Mouse (Mus musculus) heart, embryonic 14.5 days (tissue): Measurements from ENCODE around the gene Chd6. TPM values are rescaled to one million over a fixed set of nuclear protein-coding genes. Genes with fewer than 3 reads are reported as not detected.
"Not testable (repeated sequence)": the region's sequence is repeated elsewhere in the genome, so short reads cannot be mapped to it uniquely, and the experiment has no call there.

Source experiments
- ATAC-seq: fragments of 200-750 bp; cut with Nextera tagmentation; 2 replicates; pipeline ENCODE4 v1.8.0; 2017; ENCODE audit warnings: low read depth, moderate TSS enrichment; ENCODE audit not compliant: insufficient number of reproducible peaks, insufficient read depth, low FRiP score
- H3K27ac ChIP-seq, 2 experiments: fragments of 200-500 bp in 1 of 2; fragments of 300-500 bp in 1 of 2; sonication (generic) in 1 of 2; replicated peaks in 1 of 2; 2 replicates each; pipeline ENCODE4 v1.5.1; 2012 to 2014; ENCODE audit warnings: low read depth in 2 of 2, low read length in 2 of 2, control low read depth in 1 of 2, mild to moderate bottlenecking in 1 of 2, mixed read lengths in 1 of 2; ENCODE audit not compliant: control insufficient read depth in 1 of 2, insufficient read depth in 1 of 2
- H3K27me3 ChIP-seq: fragments of 300-500 bp; sonication (generic); 2 replicates; pipeline ENCODE4 v1.6.1; 2014; ENCODE audit warnings: mild to moderate bottlenecking, low read length, control low read depth; ENCODE audit not compliant: control insufficient read depth, insufficient read depth
- H3K36me3 ChIP-seq: fragments of 300-500 bp; sonication (generic); 2 replicates; pipeline ENCODE4 v1.6.1; 2014; ENCODE audit warnings: mild to moderate bottlenecking, control low read depth, low read length, mixed read lengths; ENCODE audit not compliant: control insufficient read depth, insufficient read depth
- H3K4me1 ChIP-seq, 2 experiments: fragments of 200-500 bp in 1 of 2; fragments of 300-500 bp in 1 of 2; sonication (generic) in 1 of 2; 2 replicates each; pipeline ENCODE4 v1.6.1; 2012 to 2014; ENCODE audit warnings: low read length in 2 of 2, control low read depth in 1 of 2, mixed read lengths in 1 of 2; ENCODE audit not compliant: control insufficient read depth in 2 of 2, insufficient read depth in 2 of 2
- H3K4me2 ChIP-seq: fragments of 300-500 bp; sonication (generic); 2 replicates; pipeline ENCODE4 v1.6.1; 2014; ENCODE audit warnings: mild to moderate bottlenecking, low read length
- H3K4me3 ChIP-seq, 2 experiments: fragments of 200-500 bp in 1 of 2; fragments of 300-500 bp in 1 of 2; sonication (generic) in 1 of 2; 2 replicates each; pipeline ENCODE4 v1.5.1; 2012 to 2014; ENCODE audit warnings: low read length in 2 of 2, mild to moderate bottlenecking in 2 of 2, control low read depth in 1 of 2, low read depth in 1 of 2, moderate library complexity in 1 of 2; ENCODE audit not compliant: control insufficient read depth in 1 of 2, insufficient read depth in 1 of 2
- H3K9ac ChIP-seq: fragments of 300-500 bp; sonication (generic); 2 replicates; pipeline ENCODE4 v1.6.1; 2014; ENCODE audit warnings: mild to moderate bottlenecking, low read length
- H3K9me3 ChIP-seq: fragments of 300-500 bp; sonication (generic); 2 replicates; pipeline ENCODE4 v1.6.1; 2016; ENCODE audit warnings: low read length, control low read depth; ENCODE audit not compliant: control insufficient read depth
- WGBS: fragments of 180-500 bp; shearing (Covaris S2); extraction: QIAGEN DNeasy Blood & Tissue Kit; methylation state at CpG from one replicate; pipeline ENCODE4 v1.1.7; 2014; 5-methylcytosine and 5-hydroxymethylcytosine counted together
- polyA plus RNA-seq: library from polyadenylated mRNA; unstranded; fragments of >200 nt; fragmentation: Nextera tagmentation; extraction: Ambion mirVana; gene quantifications from 2 replicates; pipeline ENCODE4 v1.2.1, GENCODE M21; 2014

Chd6 gene
- polyA plus RNA-seq, 1 experiment from 2014 or later = 17.9 TPM

- WGBS = 90% methylated on average over 6 of the region's 6 CpGs
- Histone ChIP-seq H3K4me1 (no peaks in the 10 kb centered on the region), H3K4me2 (no peak overlapping the region), H3K4me3 (no peak overlapping the region), H3K36me3 (peaks cover 87% of the 10 kb centered on the region), H3K27me3 (no peaks in the 10 kb centered on the region), H3K9me3 (no peaks in the 10 kb centered on the region), H3K27ac (no peak overlapping the region), H3K9ac (no peak overlapping the region)
- ATAC-seq = no peak
Measured at GRCm38 (mm10) chr2:160960956-160961646, 147.8 kb downstream of the Chd6 start.

- H3K36me3 ChIP-seq = peaks cover 87% of the 10 kb centered on the region
- no peak overlapping the region for H3K9ac ChIP-seq
- H3K4me3 ChIP-seq = no peak overlapping the region
- WGBS = 87% methylated on average over 5 of the region's 5 CpGs
- 0 out of 4 replicates have a peak, but pooled peaks cover 0 to 5% of the 10 kb centered on the region in 2 experiments for H3K4me1 ChIP-seq
- H3K9me3 ChIP-seq = no peaks in the 10 kb centered on the region
- H3K27ac ChIP-seq = no peak overlapping the region
- no peak for ATAC-seq
- no peaks in the 10 kb centered on the region for H3K27me3 ChIP-seq
- H3K4me2 ChIP-seq = no peak overlapping the region
Measured at GRCm38 (mm10) chr2:160959901-160960300, 149.0 kb downstream of the Chd6 start.

GRCm38 (mm10) chr2:160958737-160959136, 150.1 kb downstream of the Chd6 start:
- no peak overlapping the region for H3K9ac ChIP-seq
- no peaks in the 10 kb centered on the region for H3K9me3 ChIP-seq
- no peak overlapping the region for H3K4me3 ChIP-seq
- no peaks in the 10 kb centered on the region for H3K27me3 ChIP-seq
- peaks cover 0 to 11% of the 10 kb centered on the region in 2 experiments; a peak in 2 of 4 replicates for H3K4me1 ChIP-seq
- ATAC-seq = no peak
- peaks cover 87% of the 10 kb centered on the region for H3K36me3 ChIP-seq
- no peak overlapping the region for H3K27ac ChIP-seq
- no peak overlapping the region for H3K4me2 ChIP-seq
- WGBS = 87% methylated on average over 5 of the region's 5 CpGs

- not testable (repeated sequence) for H3K4me2 ChIP-seq, H3K27me3 ChIP-seq, H3K9me3 ChIP-seq, H3K4me3 ChIP-seq, ATAC-seq, H3K9ac ChIP-seq, H3K27ac ChIP-seq
- peaks cover 87% of the 10 kb centered on the region for H3K36me3 ChIP-seq
- H3K4me1 ChIP-seq = peaks cover 7 to 20% of the 10 kb centered on the region in 2 experiments
Measured at GRCm38 (mm10) chr2:160957801-160958200, 151.1 kb downstream of the Chd6 start.

- H3K4me2 ChIP-seq, H3K9ac ChIP-seq, H3K9me3 ChIP-seq, H3K4me3 ChIP-seq, H3K27me3 ChIP-seq, ATAC-seq, H3K27ac ChIP-seq: not testable (repeated sequence)
- H3K4me1 ChIP-seq = peaks cover 7 to 24% of the 10 kb centered on the region in 2 experiments
- H3K36me3 ChIP-seq = peaks cover 86% of the 10 kb centered on the region
Measured at GRCm38 (mm10) chr2:160957307-160957706, 151.6 kb downstream of the Chd6 start.

GRCm38 (mm10) chr2:160955331-160955730, 153.5 kb downstream of the Chd6 start:
- no peak overlapping the region for H3K4me2 ChIP-seq
- H3K36me3 ChIP-seq = peaks cover 87% of the 10 kb centered on the region
- no peak overlapping the region for H3K9ac ChIP-seq
- H3K4me3 ChIP-seq = no peak overlapping the region
- no peaks in the 10 kb centered on the region for H3K9me3 ChIP-seq
- no peak for ATAC-seq
- 60% methylated on average over 7 of the region's 7 CpGs for WGBS
- no peaks in the 10 kb centered on the region for H3K27me3 ChIP-seq
- no peak overlapping the region for H3K27ac ChIP-seq
- peaks cover 7 to 24% of the 10 kb centered on the region in 2 experiments for H3K4me1 ChIP-seq

GRCm38 (mm10) chr2:160954541-160954940, 154.3 kb downstream of the Chd6 start:
- Histone ChIP-seq H3K9me3 (no peaks in the 10 kb centered on the region), H3K9ac (no peak overlapping the region), H3K27ac (no peak overlapping the region), H3K4me1 (peaks cover 7 to 24% of the 10 kb centered on the region in 2 experiments), H3K27me3 (no peaks in the 10 kb centered on the region), H3K4me3 (no peak overlapping the region), H3K36me3 (peaks cover 87% of the 10 kb centered on the region), H3K4me2 (no peak overlapping the region)
- no peak for ATAC-seq
- 85% methylated on average over 3 of the region's 3 CpGs for WGBS
